Mouse (Mus musculus): ENCODE measurements around the gene Fcgr3. TPM values are rescaled to one million over a fixed set of nuclear protein-coding genes. Genes with fewer than 3 reads are reported as not detected.

The Fcgr3 gene
- polyA plus RNA-seq, 1 experiment from 2014 or later = 5.5 TPM

- Histone ChIP-seq H3K36me3 (replicated peaks) (no peaks in the 10 kb centered on the region), H3K4me1 (no peaks in the 10 kb centered on the region), H3K9me3 (no peaks in the 10 kb centered on the region), H3K27me3 (replicated peaks; ENCODE audit: low read depth, poor library complexity, severe bottlenecking) (no peaks in the 10 kb centered on the region), H3K27ac (replicated peaks) (no peak overlapping the region), H3K4me3 (no peak overlapping the region)
- 54% methylated on average over 6 of the region's 6 CpGs for WGBS
- no peak for DNase-seq (ENCODE audit: low spot score)
Measured at GRCm38 (mm10) chr1:171017468-171018158, 47.1 kb downstream of the Fcgr3 start.

GRCm38 (mm10) chr1:171016676-171017356 lies 47.9 kb downstream of the Fcgr3 start:
- 86% methylated on average over 6 of the region's 6 CpGs for WGBS
- Histone ChIP-seq H3K36me3 (replicated peaks) (no peaks in the 10 kb centered on the region), H3K4me3 (no peak overlapping the region), H3K27ac (replicated peaks) (no peak overlapping the region), H3K9me3 (no peaks in the 10 kb centered on the region), H3K27me3 (replicated peaks; ENCODE audit: low read depth, poor library complexity, severe bottlenecking) (no peaks in the 10 kb centered on the region), H3K4me1 (no peaks in the 10 kb centered on the region)
- DNase-seq (ENCODE audit: low spot score) = no peak

GRCm38 (mm10) chr1:171011733-171012132 lies 53.0 kb downstream of the Fcgr3 start:
- no peak overlapping the region for H3K27ac ChIP-seq (replicated peaks)
- WGBS = 78% methylated on average over 4 of the region's 4 CpGs
- DNase-seq (ENCODE audit: low spot score) = no peak
- H3K4me3 ChIP-seq = no peak overlapping the region
- no peaks in the 10 kb centered on the region for H3K9me3 ChIP-seq
- H3K27me3 ChIP-seq (replicated peaks; ENCODE audit: low read depth, poor library complexity, severe bottlenecking) = no peaks in the 10 kb centered on the region
- no peaks in the 10 kb centered on the region for H3K36me3 ChIP-seq (replicated peaks)
- no peaks in the 10 kb centered on the region for H3K4me1 ChIP-seq

- DNase-seq (ENCODE audit: low spot score) = peak; percentile 17
- Histone ChIP-seq H3K4me1 (no peaks in the 10 kb centered on the region), H3K4me3 (no peak overlapping the region), H3K9me3 (no peaks in the 10 kb centered on the region), H3K27me3 (replicated peaks; ENCODE audit: low read depth, poor library complexity, severe bottlenecking) (no peaks in the 10 kb centered on the region), H3K27ac (replicated peaks) (no peak overlapping the region), H3K36me3 (replicated peaks) (no peaks in the 10 kb centered on the region)
- WGBS = 89% methylated on average over 2 of the region's 2 CpGs
Measured at GRCm38 (mm10) chr1:171006905-171007304, 57.8 kb downstream of the Fcgr3 start.

GRCm38 (mm10) chr1:171006335-171006734 lies 58.4 kb downstream of the Fcgr3 start:
- no peak for DNase-seq (ENCODE audit: low spot score)
- Histone ChIP-seq H3K36me3 (replicated peaks) (no peaks in the 10 kb centered on the region), H3K4me1 (no peaks in the 10 kb centered on the region), H3K4me3 (no peak overlapping the region), H3K27me3 (replicated peaks; ENCODE audit: low read depth, poor library complexity, severe bottlenecking) (no peaks in the 10 kb centered on the region), H3K9me3 (no peaks in the 10 kb centered on the region), H3K27ac (replicated peaks) (no peak overlapping the region)
- 90% methylated on average over 4 of the region's 4 CpGs for WGBS

- DNase-seq (ENCODE audit: low spot score) = no peak
- H3K36me3 ChIP-seq (replicated peaks) = no peaks in the 10 kb centered on the region
- H3K27ac ChIP-seq (replicated peaks) = no peak overlapping the region
- H3K27me3 ChIP-seq (replicated peaks; ENCODE audit: low read depth, poor library complexity, severe bottlenecking) = no peaks in the 10 kb centered on the region
- no peaks in the 10 kb centered on the region for H3K9me3 ChIP-seq
- H3K4me1 ChIP-seq = no peaks in the 10 kb centered on the region
- H3K4me3 ChIP-seq = no peak overlapping the region
Measured at GRCm38 (mm10) chr1:171005586-171005985, 59.1 kb downstream of the Fcgr3 start.

GRCm38 (mm10) chr1:171005081-171005480 lies 59.7 kb downstream of the Fcgr3 start:
- DNase-seq (ENCODE audit: low spot score) = no peak
- Histone ChIP-seq H3K36me3 (replicated peaks) (no peaks in the 10 kb centered on the region), H3K27ac (replicated peaks) (no peak overlapping the region), H3K4me3 (no peak overlapping the region), H3K27me3 (replicated peaks; ENCODE audit: low read depth, poor library complexity, severe bottlenecking) (no peaks in the 10 kb centered on the region), H3K9me3 (no peaks in the 10 kb centered on the region), H3K4me1 (no peaks in the 10 kb centered on the region)
- WGBS = 73% methylated on average over 6 of the region's 6 CpGs

Small RNAs within 50 kb of the gene (microRNA-seq; reads per million reads assigned to microRNA genes)
- gene Gm27552 = not detected
- gene Gm27844 = not detected
- gene Mir6546 = 16.8 reads per million, percentile 28 among the genes with 10 or more reads in this experiment

Other genes with a start within 250 kb of the Fcgr3 start
- gene Atf6, start 197.2 kb downstream of the Fcgr3 start, polyA plus RNA-seq (2016; fragmentation: Nextera tagmentation; extraction: Ambion mirVana) = 7.0 and 8.0 TPM in 2 replicates
- gene Gm26620, start 179.9 kb downstream of the Fcgr3 start, polyA plus RNA-seq (2016; fragmentation: Nextera tagmentation; extraction: Ambion mirVana) = 0.19 TPM in 1 of 2 replicates, not detected in the other
- 35.5 and 38.2 TPM in 2 replicates for gene Dusp12, start 179.4 kb downstream of the Fcgr3 start, polyA plus RNA-seq (2016; fragmentation: Nextera tagmentation; extraction: Ambion mirVana)
- 0.15 TPM in 1 of 2 replicates, not detected in the other for gene Fcrlb, start 152.0 kb downstream of the Fcgr3 start, polyA plus RNA-seq (2016; fragmentation: Nextera tagmentation; extraction: Ambion mirVana)
- gene Fcrla, start 137.4 kb downstream of the Fcgr3 start, polyA plus RNA-seq (2016; fragmentation: Nextera tagmentation; extraction: Ambion mirVana) = not detected in 2 replicates
- gene Fcgr2b, start 88.4 kb downstream of the Fcgr3 start, polyA plus RNA-seq (2016; fragmentation: Nextera tagmentation; extraction: Ambion mirVana) = not detected in 2 replicates
- gene Fcgr4, start 46.0 kb downstream of the Fcgr3 start, polyA plus RNA-seq (2016; fragmentation: Nextera tagmentation; extraction: Ambion mirVana) = 0.31 TPM in 1 of 2 replicates, not detected in the other
- gene Cfap126, start 49.0 kb upstream of the Fcgr3 start, polyA plus RNA-seq (2016; fragmentation: Nextera tagmentation; extraction: Ambion mirVana) = 1.1 and 2.0 TPM in 2 replicates
- gene Sdhc, start 85.7 kb upstream of the Fcgr3 start, polyA plus RNA-seq (2016; fragmentation: Nextera tagmentation; extraction: Ambion mirVana) = 260 and 264 TPM in 2 replicates
- 0.48 and 0.91 TPM in 2 replicates for gene Mpz, start 85.8 kb upstream of the Fcgr3 start, polyA plus RNA-seq (2016; fragmentation: Nextera tagmentation; extraction: Ambion mirVana)
- 5.2 and 6.7 TPM in 2 replicates for gene Pcp4l1, start 131.3 kb upstream of the Fcgr3 start, polyA plus RNA-seq (2016; fragmentation: Nextera tagmentation; extraction: Ambion mirVana)
- gene Nr1i3, start 149.0 kb upstream of the Fcgr3 start, polyA plus RNA-seq (2016; fragmentation: Nextera tagmentation; extraction: Ambion mirVana) = 0.21 TPM in 2 replicates
- gene Tomm40l, start 157.6 kb upstream of the Fcgr3 start, polyA plus RNA-seq (2016; fragmentation: Nextera tagmentation; extraction: Ambion mirVana) = 32.4 and 33.3 TPM in 2 replicates
- gene Apoa2, start 160.1 kb upstream of the Fcgr3 start, polyA plus RNA-seq (2016; fragmentation: Nextera tagmentation; extraction: Ambion mirVana) = 2.7 and 3.1 TPM in 2 replicates
- gene Fcer1g, start 169.4 kb upstream of the Fcgr3 start, polyA plus RNA-seq (2016; fragmentation: Nextera tagmentation; extraction: Ambion mirVana) = 12.4 and 16.5 TPM in 2 replicates
- gene Adamts4, start 185.5 kb upstream of the Fcgr3 start, polyA plus RNA-seq (2016; fragmentation: Nextera tagmentation; extraction: Ambion mirVana) = 11.8 and 12.7 TPM in 2 replicates
- 269 and 279 TPM in 2 replicates for gene Ndufs2, start 186.5 kb upstream of the Fcgr3 start, polyA plus RNA-seq (2016; fragmentation: Nextera tagmentation; extraction: Ambion mirVana)
- 68.7 and 70.8 TPM in 2 replicates for gene B4galt3, start 205.4 kb upstream of the Fcgr3 start, polyA plus RNA-seq (2016; fragmentation: Nextera tagmentation; extraction: Ambion mirVana)
- 52.0 and 57.5 TPM in 2 replicates for gene Ppox, start 216.3 kb upstream of the Fcgr3 start, polyA plus RNA-seq (2016; fragmentation: Nextera tagmentation; extraction: Ambion mirVana)
- gene Usp21, start 223.1 kb upstream of the Fcgr3 start, polyA plus RNA-seq (2016; fragmentation: Nextera tagmentation; extraction: Ambion mirVana) = 106 and 107 TPM in 2 replicates
- gene Ufc1, start 230.1 kb upstream of the Fcgr3 start, polyA plus RNA-seq (2016; fragmentation: Nextera tagmentation; extraction: Ambion mirVana) = 100 and 105 TPM in 2 replicates